Mouse (Mus musculus) liver, embryonic 12.5 days (tissue): Measurements from ENCODE around the gene Nom1. TPM values are rescaled to one million over a fixed set of nuclear protein-coding genes. Genes with fewer than 3 reads are reported as not detected.

Experiments used
- ATAC-seq: fragments of 200-750 bp; cut with Nextera tagmentation; 2 replicates; pipeline ENCODE4 v1.8.0; 2017; ENCODE audit warnings: moderate number of reproducible peaks, mild to moderate bottlenecking, moderate library complexity
- H3K27ac ChIP-seq: fragments of 300-500 bp; sonication (generic); 2 replicates; pipeline ENCODE4 v1.5.1; 2016; ENCODE audit warnings: mild to moderate bottlenecking
- H3K27me3 ChIP-seq: fragments of 300-500 bp; sonication (generic); replicated peaks from 2 replicates; pipeline ENCODE4 v1.6.1; 2016; ENCODE audit warnings: mild to moderate bottlenecking, moderate library complexity
- H3K36me3 ChIP-seq: fragments of 300-500 bp; sonication (generic); 2 replicates; pipeline ENCODE4 v1.6.1; 2016; ENCODE audit warnings: mild to moderate bottlenecking, moderate library complexity
- H3K4me1 ChIP-seq: fragments of 300-500 bp; sonication (generic); 2 replicates; pipeline ENCODE4 v1.6.1; 2016
- H3K4me2 ChIP-seq: fragments of 300-500 bp; sonication (generic); 2 replicates; pipeline ENCODE4 v1.6.1; 2016; ENCODE audit warnings: mild to moderate bottlenecking, moderate library complexity
- H3K4me3 ChIP-seq: fragments of 300-500 bp; sonication (generic); 2 replicates; pipeline ENCODE4 v1.5.1; 2016; ENCODE audit warnings: mild to moderate bottlenecking, moderate library complexity
- H3K9ac ChIP-seq: fragments of 300-500 bp; sonication (generic); 2 replicates; pipeline ENCODE4 v1.6.1; 2016; ENCODE audit warnings: mild to moderate bottlenecking, moderate library complexity
- H3K9me3 ChIP-seq: fragments of 300-500 bp; sonication (generic); replicated peaks from 2 replicates; pipeline ENCODE4 v1.6.1; 2016; ENCODE audit warnings: mild to moderate bottlenecking, moderate library complexity
- WGBS: fragments of 180-500 bp; shearing (Covaris S2); methylation state at CpG from one replicate; pipeline ENCODE4 v1.1.7; 2016; ENCODE audit not compliant: insufficient replicate concordance; 5-methylcytosine and 5-hydroxymethylcytosine counted together
- polyA plus RNA-seq: library from polyadenylated mRNA; unstranded; fragments of >200 nt; fragmentation: Nextera tagmentation; extraction: Ambion mirVana; gene quantifications from 2 replicates; pipeline ENCODE4 v1.2.1, GENCODE M21; 2016

Nom1 gene
- polyA plus RNA-seq, 1 experiment from 2014 or later = 29.9 TPM

DNA sequence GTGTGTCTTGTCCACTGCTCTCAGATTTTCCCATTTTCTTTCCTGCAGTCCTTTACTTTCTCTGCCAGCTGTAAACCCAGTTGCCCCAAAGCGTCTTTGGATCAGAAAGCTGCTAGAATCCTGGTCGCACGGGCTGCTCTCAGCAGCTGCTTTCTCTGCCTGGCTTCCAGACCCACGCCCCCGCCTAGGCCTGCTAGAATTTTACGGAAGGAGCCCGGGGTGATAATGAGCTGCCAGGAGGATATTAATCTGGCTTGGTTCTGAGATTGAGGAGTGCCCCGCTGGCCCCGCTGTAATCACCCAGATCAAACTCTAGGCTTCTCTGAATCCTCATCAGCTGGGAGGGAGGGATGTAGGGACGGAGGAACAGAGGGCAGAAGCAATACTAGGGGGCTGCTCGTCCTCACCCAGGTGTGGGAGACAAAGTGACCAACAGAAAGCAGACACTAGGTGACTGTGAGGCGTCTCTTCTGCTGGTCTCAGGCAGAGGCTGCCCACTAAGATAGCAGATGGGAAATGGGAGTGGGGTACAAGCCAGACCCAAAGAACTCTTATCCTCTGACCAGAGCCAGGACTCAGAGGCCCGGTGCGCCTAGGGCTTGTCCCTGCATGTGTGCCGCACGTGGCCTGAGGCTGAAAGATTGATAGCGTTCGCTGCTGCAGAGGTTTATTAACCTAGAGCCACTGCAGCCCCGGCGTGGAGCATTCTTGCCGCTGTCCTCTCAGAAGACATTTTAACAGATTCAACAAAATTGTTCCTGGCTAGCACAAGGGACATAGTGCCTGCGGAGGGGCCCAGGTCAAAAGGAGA lies 37.6 kb downstream of the Nom1 start:
- Histone ChIP-seq H3K9me3 (no peaks in the 10 kb centered on the region), H3K27ac (no peak overlapping the region), H3K9ac (no peak overlapping the region), H3K27me3 (peaks cover 100% of the 10 kb centered on the region), H3K4me1 (0 out of 2 replicates have a peak, but pooled peaks cover 6% of the 10 kb centered on the region), H3K36me3 (no peaks in the 10 kb centered on the region), H3K4me3 (no peak overlapping the region), H3K4me2 (no peak overlapping the region)
- 2% methylated on average over 22 of the region's 22 CpGs for WGBS
- no peak for ATAC-seq

DNA sequence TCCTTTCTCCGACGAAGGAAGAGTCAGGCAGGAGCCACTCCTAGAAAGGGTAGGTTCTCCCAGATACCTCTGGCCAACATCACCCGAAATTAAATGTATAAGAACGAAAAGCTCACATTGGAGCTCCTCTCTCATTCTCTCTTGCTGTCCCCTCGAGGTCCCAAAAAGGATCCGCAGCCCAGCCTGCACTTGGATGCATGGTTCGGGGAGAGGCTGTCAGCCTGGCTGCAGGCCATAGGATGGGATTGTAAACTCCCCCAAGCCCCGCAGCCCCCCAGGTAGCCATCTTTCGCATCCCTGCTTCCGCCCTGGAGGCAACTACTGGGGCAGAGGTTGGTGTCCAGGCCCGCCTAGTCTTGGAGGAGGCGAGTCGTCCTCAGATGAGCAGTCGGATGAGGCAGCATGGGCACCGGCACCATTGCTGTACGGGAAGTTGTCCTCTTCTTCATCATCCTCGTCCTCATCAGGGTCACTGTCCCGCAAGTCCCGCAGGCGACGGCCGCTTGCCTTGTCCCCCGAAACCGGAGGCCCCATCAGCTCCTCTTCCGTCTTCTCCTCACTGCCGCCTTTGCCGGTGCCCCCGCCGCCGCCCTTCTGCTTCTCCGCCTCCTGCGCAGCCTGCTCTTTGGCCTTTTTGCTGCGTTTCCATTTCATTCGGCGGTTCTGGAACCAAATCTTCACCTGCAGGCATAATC lies 39.2 kb downstream of the Nom1 start:
- peaks cover 7% of the 10 kb centered on the region; the same call in 1 of the 2 replicates for H3K4me1 ChIP-seq
- H3K36me3 ChIP-seq = no peaks in the 10 kb centered on the region
- H3K4me2 ChIP-seq = no peak overlapping the region
- no peak overlapping the region for H3K9ac ChIP-seq
- H3K27me3 ChIP-seq = peaks cover 100% of the 10 kb centered on the region
- no peak overlapping the region for H3K27ac ChIP-seq
- H3K4me3 ChIP-seq = no peak overlapping the region
- no peaks in the 10 kb centered on the region for H3K9me3 ChIP-seq
- no peak for ATAC-seq
- 2% methylated on average over 35 of the region's 35 CpGs for WGBS

GRCm38 (mm10) chr5:29474246-29474960 lies 39.9 kb downstream of the Nom1 start:
- Histone ChIP-seq H3K4me1 (peaks cover 7% of the 10 kb centered on the region; the same call in 1 of the 2 replicates), H3K36me3 (no peaks in the 10 kb centered on the region), H3K27ac (no peak overlapping the region), H3K9ac (no peak overlapping the region), H3K9me3 (no peaks in the 10 kb centered on the region), H3K4me3 (no peak overlapping the region), H3K27me3 (peaks cover 100% of the 10 kb centered on the region), H3K4me2 (no peak overlapping the region)
- 4% methylated on average over 35 of the region's 35 CpGs for WGBS
- no peak for ATAC-seq

DNA sequence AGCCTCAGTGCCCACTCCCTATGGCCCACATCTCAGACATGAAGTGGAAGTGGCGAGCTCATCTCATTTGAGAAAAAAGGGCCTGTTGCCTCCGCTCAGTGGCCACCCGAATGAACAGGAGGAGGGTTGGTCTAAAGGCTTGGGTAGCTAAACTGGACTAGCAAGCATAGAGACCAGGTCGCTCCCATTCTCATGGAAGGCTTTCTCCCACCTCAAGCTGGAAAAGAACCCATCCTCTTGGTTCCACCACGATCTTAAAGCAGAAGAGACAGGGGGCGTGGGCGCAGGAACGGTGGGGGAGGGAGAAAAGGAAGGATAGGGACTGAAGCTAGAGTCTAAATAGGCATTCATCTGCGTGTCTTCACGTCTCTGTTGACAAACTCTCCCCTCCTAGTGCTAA lies 40.6 kb downstream of the Nom1 start:
- Histone ChIP-seq H3K9me3 (no peaks in the 10 kb centered on the region), H3K4me2 (no peak overlapping the region), H3K27me3 (peaks cover 100% of the 10 kb centered on the region), H3K9ac (no peak overlapping the region), H3K27ac (no peak overlapping the region), H3K4me1 (peaks cover 7% of the 10 kb centered on the region; the same call in 1 of the 2 replicates), H3K4me3 (no peak overlapping the region), H3K36me3 (no peaks in the 10 kb centered on the region)
- WGBS = 4% methylated on average over 10 of the region's 10 CpGs
- no peak for ATAC-seq

DNA sequence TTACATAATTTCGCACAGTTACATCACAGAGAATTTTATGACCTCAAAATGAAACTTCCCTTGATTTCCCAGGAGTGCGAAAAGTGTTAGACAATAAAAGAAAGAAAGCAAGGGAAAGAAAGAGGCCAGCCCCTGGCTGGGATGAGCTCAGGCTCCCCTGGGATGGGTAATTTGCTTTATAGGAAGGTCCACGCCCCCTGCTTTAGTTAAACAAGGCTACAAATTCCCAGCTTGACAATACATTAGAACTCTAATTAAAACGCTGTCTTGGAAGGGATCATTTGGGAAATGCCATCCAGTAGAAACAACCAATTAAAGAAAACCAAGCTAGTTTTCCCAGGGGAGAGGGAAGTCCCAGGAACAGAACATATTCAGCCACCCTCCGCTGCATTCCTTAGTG lies 41.1 kb downstream of the Nom1 start:
- no peak for ATAC-seq
- Histone ChIP-seq H3K4me3 (no peak overlapping the region), H3K4me2 (no peak overlapping the region), H3K27me3 (peaks cover 100% of the 10 kb centered on the region), H3K9me3 (no peaks in the 10 kb centered on the region), H3K4me1 (peaks cover 7% of the 10 kb centered on the region; the same call in 1 of the 2 replicates), H3K27ac (no peak overlapping the region), H3K9ac (no peak overlapping the region), H3K36me3 (no peaks in the 10 kb centered on the region)
- 7% methylated on average over 5 of the region's 5 CpGs for WGBS

GRCm38 (mm10) chr5:29476021-29476420 lies 41.6 kb downstream of the Nom1 start:
- Histone ChIP-seq H3K4me3 (no peak overlapping the region), H3K4me1 (peaks cover 7% of the 10 kb centered on the region; the same call in 1 of the 2 replicates), H3K27me3 (peaks cover 100% of the 10 kb centered on the region), H3K9me3 (no peaks in the 10 kb centered on the region), H3K9ac (no peak overlapping the region), H3K4me2 (no peak overlapping the region), H3K27ac (no peak overlapping the region), H3K36me3 (no peaks in the 10 kb centered on the region)
- no peak for ATAC-seq
- 8% methylated on average over 1 of the region's 1 CpGs for WGBS

DNA sequence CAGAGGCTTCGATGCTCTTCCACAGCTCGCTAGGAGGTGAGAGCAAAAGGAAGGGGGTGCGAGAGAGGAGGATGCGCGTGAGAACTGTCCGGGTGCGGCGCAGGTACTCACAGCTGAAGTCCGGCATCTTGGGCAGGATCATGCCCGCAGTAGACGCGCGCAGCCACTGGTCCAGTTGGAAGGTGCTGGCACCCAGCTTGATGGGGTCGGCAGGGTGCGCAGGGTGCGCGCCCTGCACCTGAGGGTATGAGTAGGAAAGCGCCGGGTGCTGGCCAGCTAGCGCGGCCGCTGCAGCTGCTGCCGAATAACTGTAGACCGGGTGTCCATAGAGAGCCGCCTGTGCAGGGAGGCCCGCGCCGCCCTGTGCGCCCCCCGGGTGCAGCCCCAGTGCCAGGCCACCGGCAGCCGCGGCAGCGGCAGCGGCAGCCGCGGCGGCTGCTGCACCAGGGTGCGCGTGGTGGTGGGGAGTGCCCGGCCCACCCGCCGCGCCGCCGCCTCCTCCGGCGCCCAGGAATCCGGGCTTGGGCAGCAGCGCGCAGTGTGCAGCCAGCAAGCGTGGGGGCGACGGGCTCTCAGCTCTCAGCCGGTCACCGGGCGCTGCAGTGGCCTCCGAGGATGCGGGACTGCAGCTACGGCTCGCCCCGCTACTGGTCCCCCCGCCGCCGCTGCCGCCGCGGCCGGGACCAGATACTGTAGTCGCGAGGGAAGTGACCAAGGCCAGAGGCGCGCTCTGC lies 43.2 kb downstream of the Nom1 start:
- Histone ChIP-seq H3K4me2 (peak overlapping the region; percentile 50), H3K4me1 (peaks cover 7% of the 10 kb centered on the region; the same call in 1 of the 2 replicates), H3K4me3 (peak overlapping the region; percentile 25), H3K9me3 (no peaks in the 10 kb centered on the region), H3K36me3 (no peaks in the 10 kb centered on the region), H3K27me3 (peaks cover 100% of the 10 kb centered on the region), H3K27ac (no peak overlapping the region), H3K9ac (no peak overlapping the region)
- no peak for ATAC-seq
- WGBS = 3% methylated on average over 67 of the region's 73 CpGs

- H3K4me3 ChIP-seq = peak within 1 kb of the TSS; percentile 25
- peak within 1 kb of the TSS; percentile 50 for H3K4me2 ChIP-seq
- WGBS = 2% methylated on average over 65 of the region's 65 CpGs
- H3K36me3 ChIP-seq = no peaks in the 10 kb centered on the region
- no peak for ATAC-seq
- H3K4me1 ChIP-seq = peaks cover 7% of the 10 kb centered on the region; the same call in 1 of the 2 replicates
- H3K27me3 ChIP-seq = peaks cover 100% of the 10 kb centered on the region
- no peak within 1 kb of the TSS for H3K9ac ChIP-seq
- H3K27ac ChIP-seq = no peak within 1 kb of the TSS
- H3K9me3 ChIP-seq = no peaks in the 10 kb centered on the region
These were observed 44.0 kb downstream of the Nom1 start, which contains the start of gene Mnx1 for GRCm38 (mm10) chr5:29478208-29479197. Mnx1 (minus strand) TSS chr5:29478470.

GRCm38 (mm10) chr5:29479198-29479593 lies 44.7 kb downstream of the Nom1 start:
- 3% methylated on average over 14 of the region's 14 CpGs for WGBS
- Histone ChIP-seq H3K4me1 (peaks cover 7% of the 10 kb centered on the region; the same call in 1 of the 2 replicates), H3K36me3 (no peaks in the 10 kb centered on the region), H3K27ac (no peak overlapping the region), H3K9ac (no peak overlapping the region), H3K4me2 (no peak overlapping the region), H3K4me3 (no peak overlapping the region), H3K27me3 (peaks cover 100% of the 10 kb centered on the region), H3K9me3 (no peaks in the 10 kb centered on the region)
- no peak for ATAC-seq

- Histone ChIP-seq H3K4me1 (no peaks in the 10 kb centered on the region), H3K4me2 (no peak overlapping the region), H3K9ac (no peak overlapping the region), H3K27me3 (peaks cover 98% of the 10 kb centered on the region), H3K36me3 (no peaks in the 10 kb centered on the region), H3K27ac (no peak overlapping the region), H3K9me3 (no peaks in the 10 kb centered on the region), H3K4me3 (no peak overlapping the region)
- WGBS = 14% methylated on average over 4 of the region's 4 CpGs
- no peak for ATAC-seq
These were observed 49.3 kb downstream of the Nom1 start for GRCm38 (mm10) chr5:29483801-29484200.
